ENCODE assay signal across 8 mouse cellular contexts in the genomic region with DNA sequence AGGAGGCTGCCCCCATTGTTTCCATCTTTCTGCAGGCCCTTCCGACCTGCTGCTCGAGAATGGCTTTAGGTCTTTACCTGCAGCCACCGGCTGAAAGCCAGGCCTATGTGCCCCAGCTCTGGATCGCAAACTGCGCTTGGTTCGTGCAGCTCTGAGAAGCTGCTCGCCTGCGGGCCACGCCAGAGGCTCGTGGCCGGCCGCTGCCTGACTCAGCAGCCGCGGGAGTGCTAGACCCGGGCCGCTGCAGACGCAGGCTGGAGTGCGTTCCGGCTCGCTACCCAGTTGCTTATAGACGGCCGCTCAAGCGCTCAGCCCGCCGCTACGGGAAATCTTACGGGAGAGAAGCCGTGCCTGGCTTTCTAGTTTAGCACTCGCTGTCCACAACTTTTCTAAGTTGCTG. TPM values are rescaled to one million over a fixed set of nuclear protein-coding genes. Genes with fewer than 3 reads are reported as not detected.
DNase-seq lines count a peak whose midpoint lies in the region; ATAC-seq and TF ChIP-seq lines count a peak whose summit lies in the region.

No protein-coding gene starts in this region.

- peak overlapping the region; percentile 78 for H3K4me2 ChIP-seq in kidney, embryonic 14.5 days (replicated peaks; ENCODE audit: low read depth, low read length)
- H3K4me2 ChIP-seq in heart, postnatal 0 days (ENCODE audit: low read depth, low read length), result peak overlapping the region; percentile 90
- H3K4me2 ChIP-seq in liver, embryonic 12.5 days, result peak overlapping the region; percentile 91

- peaks cover 22% of the 10 kb centered on the region for H3K4me1 ChIP-seq in kidney, embryonic 14.5 days (ENCODE audit: control insufficient read depth, insufficient read depth, low read length)
- peaks cover 31% of the 10 kb centered on the region for H3K4me1 ChIP-seq in heart, postnatal 0 days (ENCODE audit: control insufficient read depth, insufficient read depth)
- peaks cover 66% of the 10 kb centered on the region for H3K4me1 ChIP-seq in liver, embryonic 12.5 days

- no peaks in the 10 kb centered on the region for H3K9me3 ChIP-seq in kidney, embryonic 14.5 days (ENCODE audit: control insufficient read depth, low read length)
- no peaks in the 10 kb centered on the region for H3K9me3 ChIP-seq in heart, postnatal 0 days (replicated peaks; ENCODE audit: control insufficient read depth, low read length)
- H3K9me3 ChIP-seq in liver, embryonic 12.5 days (replicated peaks), result no peaks in the 10 kb centered on the region

- under 1% methylated on average over 29 of the region's 29 CpGs for WGBS in kidney, embryonic 14.5 days
- WGBS in heart, postnatal 0 days, result under 1% methylated on average over 29 of the region's 29 CpGs
- WGBS in liver, embryonic 12.5 days (ENCODE audit: insufficient replicate concordance), result under 1% methylated on average over 29 of the region's 29 CpGs

- no peak; the same call in 1 of the 2 replicates for ATAC-seq in kidney, embryonic 14.5 days (ENCODE audit: low FRiP score, low TSS enrichment)
- ATAC-seq in heart, postnatal 0 days (ENCODE audit: insufficient read depth, low read depth), result no peak
- peak; percentile 65 for ATAC-seq in liver, embryonic 12.5 days

- peak overlapping the region; percentile 81 for H3K27ac ChIP-seq in kidney, embryonic 14.5 days (ENCODE audit: low read depth, low read length)
- peak overlapping the region; percentile 87 for H3K27ac ChIP-seq in heart, postnatal 0 days (ENCODE audit: low read depth)
- peak overlapping the region; percentile 88 for H3K27ac ChIP-seq in liver, embryonic 12.5 days

- DNase-seq in kidney, adult 11 months, result no peak
- peak; percentile 53 for DNase-seq in adrenal gland, postnatal 25 days
- no peak for DNase-seq in heart, postnatal 0 days (ENCODE audit: low spot score)
- peak; percentile 17 to 34 for DNase-seq in spleen, adult 18-20 months
- DNase-seq in cerebellum, postnatal 4 days (ENCODE audit: low spot score in 2 of 2), result no peak
- no peak for DNase-seq in ovary, postnatal 14 days (ENCODE audit: low spot score)

- H3K36me3 ChIP-seq in kidney, embryonic 14.5 days (ENCODE audit: control insufficient read depth, insufficient read depth, low read length), result peaks cover 9% of the 10 kb centered on the region
- H3K36me3 ChIP-seq in heart, postnatal 0 days (replicated peaks; ENCODE audit: control insufficient read depth, insufficient read depth, low read length), result peaks cover 3% of the 10 kb centered on the region; the same call in 1 of the 2 replicates
- H3K36me3 ChIP-seq in liver, embryonic 12.5 days, result peaks cover 35% of the 10 kb centered on the region

- H3K4me3 ChIP-seq in kidney, embryonic 14.5 days (ENCODE audit: low read length), result peak overlapping the region; percentile 87
- H3K4me3 ChIP-seq in heart, postnatal 0 days (ENCODE audit: low read depth, low read length), result peak overlapping the region; percentile 88
- peak overlapping the region; percentile 96 for H3K4me3 ChIP-seq in liver, embryonic 12.5 days

- no peaks in the 10 kb centered on the region for H3K27me3 ChIP-seq in kidney, embryonic 14.5 days (ENCODE audit: control insufficient read depth, insufficient read depth, low read length)
- no peaks in the 10 kb centered on the region for H3K27me3 ChIP-seq in heart, postnatal 0 days (ENCODE audit: control insufficient read depth, insufficient read depth, low read length)
- H3K27me3 ChIP-seq in liver, embryonic 12.5 days (replicated peaks), result no peaks in the 10 kb centered on the region

- TF ChIP-seq CTCF in heart, postnatal 0 days (IDR thresholded peaks at IDR 0.05; ENCODE audit: low read depth), result no peak

- peak overlapping the region; percentile 84 for H3K9ac ChIP-seq in kidney, embryonic 14.5 days (ENCODE audit: low read depth, low read length)
- peak overlapping the region; percentile 90 for H3K9ac ChIP-seq in heart, postnatal 0 days (replicated peaks; ENCODE audit: low read depth, low read length)
- H3K9ac ChIP-seq in liver, embryonic 12.5 days, result peak overlapping the region; percentile 95

- TF ChIP-seq EP300 in heart, postnatal 0 days (IDR thresholded peaks at IDR 0.05; ENCODE audit: low read depth), result no peak

RNA-seq across cellular contexts. Expression of gene Trim11, which starts 0.7 kb away (rescaled TPM):
- polyA plus RNA-seq in kidney, embryonic 14.5 days (2014; fragmentation: Nextera tagmentation; extraction: Ambion mirVana), result 16.7 and 19.8 TPM in 2 replicates
- 30.0 and 30.1 TPM in 2 replicates for total RNA-seq in adrenal gland, postnatal 25 days (2021)
- 36.8 and 37.4 TPM in 2 replicates for total RNA-seq in heart, postnatal 0 days (2014; rRNA removed; ENCODE audit: low replicate concordance)
- polyA plus RNA-seq in heart, postnatal 0 days (2015; fragmentation: Nextera tagmentation; extraction: Ambion mirVana), result 26.0 and 26.5 TPM in 2 replicates
- 11.2 and 11.5 TPM in 2 replicates for polyA plus RNA-seq in liver, embryonic 12.5 days (2016; fragmentation: Nextera tagmentation; extraction: Ambion mirVana)

RNA-seq across cellular contexts. Expression of gene Hist3h2a, which starts 22.7 kb away (rescaled TPM):
- polyA plus RNA-seq in kidney, embryonic 14.5 days (2014; fragmentation: Nextera tagmentation; extraction: Ambion mirVana), result 31.8 and 32.7 TPM in 2 replicates
- 21.2 and 25.6 TPM in 2 replicates for total RNA-seq in adrenal gland, postnatal 25 days (2021)
- 90.4 and 94.8 TPM in 2 replicates for total RNA-seq in heart, postnatal 0 days (2014; rRNA removed; ENCODE audit: low replicate concordance)
- 43.1 and 63.4 TPM in 2 replicates for polyA plus RNA-seq in heart, postnatal 0 days (2015; fragmentation: Nextera tagmentation; extraction: Ambion mirVana)
- 14.3 and 16.9 TPM in 2 replicates for polyA plus RNA-seq in liver, embryonic 12.5 days (2016; fragmentation: Nextera tagmentation; extraction: Ambion mirVana)

RNA-seq across cellular contexts. Expression of gene Trim17, which starts 22.7 kb away (rescaled TPM):
- polyA plus RNA-seq in kidney, embryonic 14.5 days (2014; fragmentation: Nextera tagmentation; extraction: Ambion mirVana), result 0.63 and 0.65 TPM in 2 replicates
- 0.21 TPM in 1 of 2 replicates, not detected in the other for total RNA-seq in adrenal gland, postnatal 25 days (2021)
- total RNA-seq in heart, postnatal 0 days (2014; rRNA removed; ENCODE audit: low replicate concordance), result 0.62 TPM in 1 of 2 replicates, not detected in the other
- 0.26 and 0.33 TPM in 2 replicates for polyA plus RNA-seq in heart, postnatal 0 days (2015; fragmentation: Nextera tagmentation; extraction: Ambion mirVana)
- polyA plus RNA-seq in liver, embryonic 12.5 days (2016; fragmentation: Nextera tagmentation; extraction: Ambion mirVana), result 0.07 and 0.13 TPM in 2 replicates

RNA-seq across cellular contexts. Expression of gene Hist3h2ba, which starts 28.4 kb away (rescaled TPM):
- polyA plus RNA-seq in kidney, embryonic 14.5 days (2014; fragmentation: Nextera tagmentation; extraction: Ambion mirVana), result 29.9 and 146 TPM in 2 replicates
- total RNA-seq in adrenal gland, postnatal 25 days (2021), result 8.5 and 9.6 TPM in 2 replicates
- total RNA-seq in heart, postnatal 0 days (2014; rRNA removed; ENCODE audit: low replicate concordance), result 26.3 and 44.3 TPM in 2 replicates
- 7.0 and 8.2 TPM in 2 replicates for polyA plus RNA-seq in heart, postnatal 0 days (2015; fragmentation: Nextera tagmentation; extraction: Ambion mirVana)
- polyA plus RNA-seq in liver, embryonic 12.5 days (2016; fragmentation: Nextera tagmentation; extraction: Ambion mirVana), result 5.3 and 5.7 TPM in 2 replicates

RNA-seq across cellular contexts. Expression of gene Rnf187, which starts 38.4 kb away (rescaled TPM):
- 229 and 304 TPM in 2 replicates for polyA plus RNA-seq in kidney, embryonic 14.5 days (2014; fragmentation: Nextera tagmentation; extraction: Ambion mirVana)
- total RNA-seq in adrenal gland, postnatal 25 days (2021), result 154 and 161 TPM in 2 replicates
- total RNA-seq in heart, postnatal 0 days (2014; rRNA removed; ENCODE audit: low replicate concordance), result 301 and 362 TPM in 2 replicates
- 145 and 147 TPM in 2 replicates for polyA plus RNA-seq in heart, postnatal 0 days (2015; fragmentation: Nextera tagmentation; extraction: Ambion mirVana)
- 200 and 207 TPM in 2 replicates for polyA plus RNA-seq in liver, embryonic 12.5 days (2016; fragmentation: Nextera tagmentation; extraction: Ambion mirVana)

Comparison
In these comparisons a context has a peak if more than half of its experiments do, and no peak if none do; other contexts are left out.
1. DNase-seq: peak in adrenal gland, postnatal 25 days (single experiment) and spleen, adult 18-20 months (2 of 2); none in kidney, adult 11 months (single experiment), heart, postnatal 0 days (single experiment), cerebellum, postnatal 4 days (0 of 2) and ovary, postnatal 14 days (single experiment).
2. Peak in every context shown above with its lines, with median percentiles within 50 percentile points of each other: H3K27ac ChIP-seq, H3K4me2 ChIP-seq, H3K4me3 ChIP-seq and H3K9ac ChIP-seq.